Mouse (Mus musculus) kidney, embryonic 16.5 days (tissue): ENCODE results near the gene Ccdc54. TPM values are rescaled to one million over a fixed set of nuclear protein-coding genes. Genes with fewer than 3 reads are reported as not detected.

Experiments
- ATAC-seq: fragments of 200-750 bp; cut with Nextera tagmentation; 2 replicates; pipeline ENCODE4 v1.8.0; 2017; ENCODE audit warnings: moderate TSS enrichment; ENCODE audit not compliant: low FRiP score, low TSS enrichment
- H3K27ac ChIP-seq: fragments of 300-500 bp; sonication (generic); 2 replicates; pipeline ENCODE4 v1.5.1; 2014; ENCODE audit warnings: low read length
- H3K27me3 ChIP-seq: fragments of 300-500 bp; sonication (generic); 2 replicates; pipeline ENCODE4 v1.6.1; 2014; ENCODE audit warnings: low read length, control low read depth, mixed read lengths; ENCODE audit not compliant: insufficient read depth
- H3K36me3 ChIP-seq: fragments of 300-500 bp; sonication (generic); 2 replicates; pipeline ENCODE4 v1.6.1; 2014; ENCODE audit warnings: low read length, control low read depth, mixed read lengths; ENCODE audit not compliant: insufficient read depth
- H3K4me1 ChIP-seq: fragments of 300-500 bp; sonication (generic); 2 replicates; pipeline ENCODE4 v1.6.1; 2014; ENCODE audit warnings: low read length, control low read depth, mixed read lengths; ENCODE audit not compliant: insufficient read depth
- H3K4me2 ChIP-seq: fragments of 300-500 bp; sonication (generic); replicated peaks from 2 replicates; pipeline ENCODE4 v1.6.1; 2014; ENCODE audit warnings: low read depth, low read length
- H3K4me3 ChIP-seq: fragments of 300-500 bp; sonication (generic); 2 replicates; pipeline ENCODE4 v1.5.1; 2014; ENCODE audit warnings: mild to moderate bottlenecking, low read length
- H3K9ac ChIP-seq: fragments of 300-500 bp; sonication (generic); replicated peaks from 2 replicates; pipeline ENCODE4 v1.6.1; 2014; ENCODE audit warnings: low read length
- H3K9me3 ChIP-seq: fragments of 300-500 bp; sonication (generic); 2 replicates; pipeline ENCODE4 v1.6.1; 2016; ENCODE audit warnings: low read length, control low read depth
- WGBS: fragments of 180-500 bp; shearing (Covaris S2); extraction: QIAGEN DNeasy Blood & Tissue Kit; methylation state at CpG from one replicate; pipeline ENCODE4 v1.1.7; 2014; 5-methylcytosine and 5-hydroxymethylcytosine counted together
- polyA plus RNA-seq: library from polyadenylated mRNA; unstranded; fragments of >200 nt; fragmentation: Nextera tagmentation; extraction: Ambion mirVana; gene quantifications from 2 replicates; pipeline ENCODE4 v1.2.1, GENCODE M21; 2015

Ccdc54 gene
- polyA plus RNA-seq, 1 experiment from 2014 or later, result not detected

DNA sequence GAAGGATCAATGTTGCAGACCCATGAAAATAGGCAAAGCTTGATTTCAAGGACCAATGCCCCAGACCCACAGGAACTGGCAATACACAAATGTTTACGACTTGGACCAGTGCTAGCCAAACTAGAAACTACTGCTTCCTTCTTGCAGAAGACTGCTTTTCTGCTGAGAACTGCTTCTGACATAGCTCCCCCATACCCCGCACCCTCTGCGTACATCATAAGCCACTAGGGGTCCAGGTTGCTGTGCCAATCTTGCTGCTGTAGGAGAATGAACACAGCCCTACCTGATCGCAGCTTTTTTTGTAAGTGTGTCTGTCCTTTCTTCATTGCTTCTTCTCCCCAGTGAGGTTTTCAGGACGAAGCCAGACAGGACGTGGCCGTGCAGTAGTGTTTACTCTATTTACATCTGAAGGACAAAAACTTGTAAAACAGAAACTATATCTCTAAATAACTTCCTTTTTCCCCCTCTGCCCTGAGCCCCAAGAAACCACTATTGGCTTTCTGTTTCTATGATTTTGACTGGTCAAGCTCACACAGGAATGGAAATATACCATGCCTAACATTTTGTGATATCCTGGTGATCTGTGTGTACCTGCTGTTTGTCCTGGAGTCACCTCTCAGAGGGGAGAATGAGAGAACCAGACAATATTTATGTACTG is 39.0 kb downstream of the Ccdc54 start:
- WGBS, result 82% methylated on average over 7 of the region's 7 CpGs
- H3K4me2 ChIP-seq, result no peak overlapping the region
- no peaks in the 10 kb centered on the region for H3K36me3 ChIP-seq
- H3K9ac ChIP-seq, result no peak overlapping the region
- H3K4me3 ChIP-seq, result no peak overlapping the region
- H3K4me1 ChIP-seq, result no peaks in the 10 kb centered on the region
- H3K9me3 ChIP-seq, result no peaks in the 10 kb centered on the region
- H3K27me3 ChIP-seq, result no peaks in the 10 kb centered on the region
- H3K27ac ChIP-seq, result no peak overlapping the region
- no peak for ATAC-seq

- WGBS, result 83% methylated on average over 5 of the region's 5 CpGs
- Histone ChIP-seq H3K27me3 (no peaks in the 10 kb centered on the region), H3K4me2 (no peak overlapping the region), H3K4me1 (no peaks in the 10 kb centered on the region), H3K36me3 (no peaks in the 10 kb centered on the region), H3K9me3 (no peaks in the 10 kb centered on the region), H3K9ac (no peak overlapping the region), H3K27ac (no peak overlapping the region), H3K4me3 (no peak overlapping the region)
- ATAC-seq, result no peak
Measured at GRCm38 (mm10) chr16:50550927-50551326, 40.0 kb downstream of the Ccdc54 start.

GRCm38 (mm10) chr16:50542554-50543333 is 48.2 kb downstream of the Ccdc54 start:
- no peak overlapping the region for H3K9ac ChIP-seq
- H3K4me3 ChIP-seq, result no peak overlapping the region
- H3K27me3 ChIP-seq, result no peaks in the 10 kb centered on the region
- peak; percentile 80; the same call in 1 of the 2 replicates for ATAC-seq
- H3K4me1 ChIP-seq, result no peaks in the 10 kb centered on the region
- no peak overlapping the region for H3K27ac ChIP-seq
- H3K4me2 ChIP-seq, result no peak overlapping the region
- 67% methylated on average over 5 of the region's 5 CpGs for whole genome bisulfite sequencing
- no peaks in the 10 kb centered on the region for H3K36me3 ChIP-seq
- no peaks in the 10 kb centered on the region for H3K9me3 ChIP-seq

Other genes starting within 250 kb of the Ccdc54 start
- 58.6 and 69.5 TPM in 2 replicates for gene Bbx, start 158.8 kb downstream of the Ccdc54 start, polyA plus RNA-seq